Mouse (Mus musculus): ENCODE data around the gene Iqce. TPM values are rescaled to one million over a fixed set of nuclear protein-coding genes. Genes with fewer than 3 reads are reported as not detected.

Iqce gene
- polyA plus RNA-seq (2015; fragmentation: Nextera tagmentation; extraction: Ambion mirVana): 22.9 and 24.1 TPM in 2 replicates

- Histone ChIP-seq H3K27me3 (no peaks in the 10 kb centered on the region), H3K4me1 (replicated peaks) (peaks cover 59% of the 10 kb centered on the region), H3K4me2 (peak within 1 kb of the TSS; percentile 90), H3K36me3 (peaks cover 19% of the 10 kb centered on the region), H3K9ac (peak within 1 kb of the TSS; percentile 89), H3K9me3 (no peaks in the 10 kb centered on the region), H3K4me3 (peak within 1 kb of the TSS; percentile 77), H3K27ac (replicated peaks) (peak within 1 kb of the TSS; percentile 86)
- WGBS: 1% methylated on average over 33 of the region's 33 CpGs
- ATAC-seq (ENCODE audit: low read depth): peak; percentile 59
Measured at GRCm38 (mm10) chr5:140702103-140702513, at the start of gene Iqce. TSS of gene Iqce (minus strand) at chr5:140702378.

GRCm38 (mm10) chr5:140750925-140751324, 48.7 kb upstream of the Iqce start:
- Histone ChIP-seq H3K36me3 (peaks cover 18% of the 10 kb centered on the region; the same call in 1 of the 2 replicates), H3K4me1 (replicated peaks) (peaks cover 17% of the 10 kb centered on the region), H3K9me3 (no peaks in the 10 kb centered on the region), H3K9ac (no peak overlapping the region), H3K4me2 (no peak overlapping the region), H3K27ac (replicated peaks) (no peak overlapping the region), H3K4me3 (no peak overlapping the region), H3K27me3 (no peaks in the 10 kb centered on the region)
- ATAC-seq (ENCODE audit: low read depth): no peak
- 2% methylated on average over 1 of the region's 2 CpGs for WGBS

- Histone ChIP-seq H3K4me2 (peak overlapping the region; percentile 50), H3K4me3 (peak overlapping the region; percentile 24; the same call in 1 of the 2 replicates), H3K4me1 (replicated peaks) (peaks cover 17% of the 10 kb centered on the region), H3K9me3 (no peaks in the 10 kb centered on the region), H3K36me3 (0 out of 2 replicates have a peak, but pooled peaks cover 5% of the 10 kb centered on the region), H3K9ac (peak overlapping the region; percentile 60), H3K27ac (replicated peaks) (peak overlapping the region; percentile 38; the same call in 1 of the 2 replicates), H3K27me3 (no peaks in the 10 kb centered on the region)
- ATAC-seq (ENCODE audit: low read depth): peak; percentile 72
- 18% methylated on average over 12 of the region's 12 CpGs for WGBS
Measured at GRCm38 (mm10) chr5:140749062-140749875, 47.1 kb upstream of the Iqce start.

- H3K9me3 ChIP-seq: no peaks in the 10 kb centered on the region
- ATAC-seq (ENCODE audit: low read depth): no peak
- no peak overlapping the region for H3K9ac ChIP-seq
- no peaks in the 10 kb centered on the region for H3K27me3 ChIP-seq
- WGBS: 84% methylated on average over 10 of the region's 10 CpGs
- H3K4me1 ChIP-seq (replicated peaks): peaks cover 17% of the 10 kb centered on the region
- H3K4me3 ChIP-seq: no peak overlapping the region
- H3K4me2 ChIP-seq: no peak overlapping the region
- 0 out of 2 replicates have a peak, but pooled peaks cover 5% of the 10 kb centered on the region for H3K36me3 ChIP-seq
- H3K27ac ChIP-seq (replicated peaks): no peak overlapping the region
Measured at GRCm38 (mm10) chr5:140748425-140748824, 46.2 kb upstream of the Iqce start.

- peaks cover 8% of the 10 kb centered on the region for H3K4me1 ChIP-seq (replicated peaks)
- no peak for ATAC-seq (ENCODE audit: low read depth)
- no peak overlapping the region for H3K27ac ChIP-seq (replicated peaks)
- 31% methylated on average over 12 of the region's 12 CpGs for WGBS
- no peaks in the 10 kb centered on the region for H3K27me3 ChIP-seq
- H3K4me3 ChIP-seq: no peak overlapping the region
- no peak overlapping the region for H3K4me2 ChIP-seq
- H3K36me3 ChIP-seq: no peaks in the 10 kb centered on the region
- no peak overlapping the region for H3K9ac ChIP-seq
- H3K9me3 ChIP-seq: no peaks in the 10 kb centered on the region
Measured at GRCm38 (mm10) chr5:140743706-140744131, 41.5 kb upstream of the Iqce start.

- no peak overlapping the region for H3K27ac ChIP-seq (replicated peaks)
- no peaks in the 10 kb centered on the region for H3K36me3 ChIP-seq
- peaks cover 11% of the 10 kb centered on the region for H3K27me3 ChIP-seq
- no peaks in the 10 kb centered on the region for H3K9me3 ChIP-seq
- ATAC-seq (ENCODE audit: low read depth): no peak
- peaks cover 6% of the 10 kb centered on the region; the same call in 1 of the 2 replicates for H3K4me1 ChIP-seq (replicated peaks)
- no peak overlapping the region for H3K4me2 ChIP-seq
- H3K4me3 ChIP-seq: no peak overlapping the region
- H3K9ac ChIP-seq: no peak overlapping the region
Measured at GRCm38 (mm10) chr5:140741877-140742276, 39.7 kb upstream of the Iqce start.

- Histone ChIP-seq H3K36me3 (no peaks in the 10 kb centered on the region), H3K4me1 (replicated peaks) (peaks cover 7% of the 10 kb centered on the region), H3K9me3 (peaks cover 6% of the 10 kb centered on the region; the same call in 1 of the 2 replicates), H3K27me3 (peaks cover 20% of the 10 kb centered on the region), H3K27ac (replicated peaks) (no peak overlapping the region), H3K4me3 (no peak overlapping the region), H3K4me2 (no peak overlapping the region), H3K9ac (no peak overlapping the region)
- WGBS: 73% methylated on average over 11 of the region's 11 CpGs
- no peak for ATAC-seq (ENCODE audit: low read depth)
Measured at GRCm38 (mm10) chr5:140741040-140741439, 38.9 kb upstream of the Iqce start.

- Histone ChIP-seq H3K4me3 (no peak overlapping the region), H3K27ac (replicated peaks) (no peak overlapping the region), H3K4me1 (replicated peaks) (peaks cover 17% of the 10 kb centered on the region), H3K9me3 (peaks cover 6% of the 10 kb centered on the region; the same call in 1 of the 2 replicates), H3K27me3 (peaks cover 32% of the 10 kb centered on the region), H3K9ac (no peak overlapping the region), H3K4me2 (no peak overlapping the region), H3K36me3 (no peaks in the 10 kb centered on the region)
- no peak for ATAC-seq (ENCODE audit: low read depth)
- WGBS: 81% methylated on average over 12 of the region's 12 CpGs
Measured at GRCm38 (mm10) chr5:140739813-140740212, 37.6 kb upstream of the Iqce start.

GRCm38 (mm10) chr5:140736166-140736565, 34.0 kb upstream of the Iqce start:
- Histone ChIP-seq H3K9me3 (peaks cover 6% of the 10 kb centered on the region; the same call in 1 of the 2 replicates), H3K9ac (no peak overlapping the region), H3K27me3 (peaks cover 40% of the 10 kb centered on the region), H3K36me3 (no peaks in the 10 kb centered on the region), H3K4me2 (peak overlapping the region; percentile 58), H3K27ac (replicated peaks) (no peak overlapping the region), H3K4me1 (replicated peaks) (peaks cover 15% of the 10 kb centered on the region), H3K4me3 (no peak overlapping the region)
- no peak for ATAC-seq (ENCODE audit: low read depth)
- 22% methylated on average over 11 of the region's 13 CpGs for WGBS

GRCm38 (mm10) chr5:140735297-140735696, 33.1 kb upstream of the Iqce start:
- WGBS: 1% methylated on average over 19 of the region's 22 CpGs
- Histone ChIP-seq H3K4me2 (peak overlapping the region; percentile 58), H3K4me3 (peak overlapping the region; percentile 26), H3K27ac (replicated peaks) (no peak overlapping the region), H3K27me3 (peaks cover 40% of the 10 kb centered on the region), H3K4me1 (replicated peaks) (peaks cover 11% of the 10 kb centered on the region), H3K36me3 (no peaks in the 10 kb centered on the region), H3K9me3 (peaks cover 6% of the 10 kb centered on the region; the same call in 1 of the 2 replicates), H3K9ac (peak overlapping the region; percentile 58; the same call in 1 of the 2 replicates)
- peak; percentile 36; the same call in 1 of the 2 replicates for ATAC-seq (ENCODE audit: low read depth)

- Histone ChIP-seq H3K27me3 (peaks cover 40% of the 10 kb centered on the region), H3K4me1 (replicated peaks) (peaks cover 11% of the 10 kb centered on the region), H3K9ac (no peak overlapping the region), H3K27ac (replicated peaks) (no peak overlapping the region), H3K4me2 (no peak overlapping the region), H3K9me3 (peaks cover 6% of the 10 kb centered on the region; the same call in 1 of the 2 replicates), H3K4me3 (no peak overlapping the region), H3K36me3 (no peaks in the 10 kb centered on the region)
- WGBS: 71% methylated on average over 3 of the region's 3 CpGs
- no peak for ATAC-seq (ENCODE audit: low read depth)
Measured at GRCm38 (mm10) chr5:140733336-140733735, 31.2 kb upstream of the Iqce start.

- 64% methylated on average over 4 of the region's 4 CpGs for WGBS
- H3K4me2 ChIP-seq: no peak overlapping the region
- H3K4me3 ChIP-seq: no peak overlapping the region
- peaks cover 11% of the 10 kb centered on the region for H3K4me1 ChIP-seq (replicated peaks)
- ATAC-seq (ENCODE audit: low read depth): no peak
- H3K27ac ChIP-seq (replicated peaks): no peak overlapping the region
- H3K36me3 ChIP-seq: no peaks in the 10 kb centered on the region
- H3K9me3 ChIP-seq: peaks cover 6% of the 10 kb centered on the region; the same call in 1 of the 2 replicates
- peaks cover 32% of the 10 kb centered on the region for H3K27me3 ChIP-seq
- H3K9ac ChIP-seq: no peak overlapping the region
Measured at GRCm38 (mm10) chr5:140732195-140732594, 30.0 kb upstream of the Iqce start.

Measured in neural tube, embryonic 13.5 days (tissue).